Mouse (Mus musculus) cerebellum, adult (tissue): ENCODE measurements around the gene Synpo2.

Experiments used
- ATAC-seq: cut with Nextera tagmentation; 2 replicates; pipeline ENCODE4 v1.9.2; 2017; ENCODE audit warnings: mild to moderate bottlenecking, moderate library complexity, mixed read lengths; ENCODE audit not compliant: insufficient number of reproducible peaks, low FRiP score, low TSS enrichment

The Synpo2 gene

DNA sequence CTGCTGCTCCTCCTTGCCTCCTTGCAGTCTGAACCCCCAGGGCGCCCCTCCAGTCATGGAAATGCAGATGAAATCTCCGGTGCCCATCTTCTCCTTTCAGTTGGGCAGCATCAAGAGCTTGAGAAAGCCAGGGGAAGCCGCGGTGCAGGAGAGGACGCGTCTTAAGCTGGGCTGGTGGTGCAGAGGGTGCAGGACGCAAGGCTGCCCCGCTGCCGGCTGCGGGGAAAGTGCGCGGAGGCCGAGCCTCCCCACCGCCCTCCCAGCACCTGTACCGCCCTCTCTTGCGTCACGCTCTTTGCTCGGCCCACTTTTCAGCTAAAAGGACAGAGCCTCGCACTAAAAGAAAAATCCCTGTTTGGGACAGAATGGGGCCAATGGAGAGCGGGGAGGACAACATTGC, at the start of gene Synpo2:
TSS of gene Synpo2 (minus strand) at position 229 of the 400 bp plus-strand sequence.
- peak; percentile 69 for ATAC-seq

DNA sequence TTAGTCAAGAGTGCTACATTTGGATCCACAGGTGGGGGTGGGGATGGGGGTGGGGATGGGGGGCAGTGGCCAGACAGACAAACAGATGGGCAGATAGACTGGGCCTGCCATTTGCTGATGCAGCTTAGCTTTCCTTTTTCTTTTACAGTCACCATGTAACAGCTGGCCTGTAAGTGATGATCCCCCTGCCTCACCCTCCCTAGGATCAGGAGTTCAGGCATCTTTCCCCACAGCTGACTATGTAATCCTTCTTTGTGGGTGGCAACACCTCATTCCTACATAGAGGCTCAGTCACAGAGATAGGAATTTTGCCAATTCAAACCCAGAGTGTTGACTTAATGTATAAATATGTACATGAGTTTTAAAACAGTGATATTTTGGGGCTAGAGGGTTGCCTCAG, 49.7 kb upstream of the Synpo2 start:
- ATAC-seq: no peak

DNA sequence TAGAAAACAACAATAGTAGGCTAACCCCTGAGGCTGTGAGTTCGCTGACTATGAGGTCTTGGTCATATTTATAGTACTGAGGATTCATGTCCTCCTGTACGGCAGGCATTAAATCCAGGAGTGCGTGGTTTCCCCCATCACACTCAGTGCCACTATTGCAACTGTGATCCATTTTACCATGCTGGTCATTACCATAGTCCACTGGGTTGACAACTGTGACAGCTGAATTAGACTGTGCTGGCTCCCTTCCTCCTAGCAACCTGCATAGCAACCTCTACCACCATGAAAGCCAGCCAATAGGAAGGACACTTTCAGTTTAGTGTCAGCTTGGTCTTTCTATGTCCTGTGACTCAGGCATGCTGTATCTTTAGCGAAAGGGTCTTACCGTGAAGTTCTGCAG, 48.3 kb upstream of the Synpo2 start:
- ATAC-seq: no peak

DNA sequence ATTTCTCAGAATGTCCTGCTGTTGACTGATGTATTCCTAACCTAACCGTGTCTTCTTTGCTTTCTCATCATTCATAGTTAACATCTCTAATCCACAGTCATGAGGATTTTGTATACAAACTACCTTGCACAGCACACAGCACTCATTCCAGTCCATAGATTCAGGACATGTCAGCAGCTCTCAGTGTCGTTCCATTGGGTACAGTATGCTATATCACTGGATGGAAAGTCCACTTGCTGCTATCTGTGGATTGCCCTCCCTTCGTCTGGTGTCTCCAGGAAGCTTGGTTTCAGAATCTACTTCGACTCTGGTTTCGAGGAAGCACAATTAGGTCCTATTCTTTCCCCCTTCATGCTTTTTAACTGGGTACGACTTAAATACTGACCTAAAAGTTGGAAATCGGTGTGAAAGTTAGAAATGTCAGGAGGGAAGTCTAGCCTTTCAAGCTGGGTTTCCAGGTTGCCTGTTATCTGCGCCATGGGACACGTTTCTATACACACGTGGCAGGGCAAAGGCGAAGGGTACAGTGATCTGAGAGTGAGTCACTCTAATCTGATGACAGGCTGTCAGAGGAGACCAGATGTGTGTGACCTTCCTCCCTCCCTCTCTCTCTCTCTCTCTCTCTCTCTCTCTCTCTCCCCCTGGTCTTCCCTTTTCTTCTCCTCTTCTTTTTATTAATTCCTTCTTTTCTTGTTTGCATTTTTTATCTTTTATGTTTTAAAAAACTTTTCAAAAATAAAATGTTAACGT, 47.1 kb upstream of the Synpo2 start:
- no peak for ATAC-seq

DNA sequence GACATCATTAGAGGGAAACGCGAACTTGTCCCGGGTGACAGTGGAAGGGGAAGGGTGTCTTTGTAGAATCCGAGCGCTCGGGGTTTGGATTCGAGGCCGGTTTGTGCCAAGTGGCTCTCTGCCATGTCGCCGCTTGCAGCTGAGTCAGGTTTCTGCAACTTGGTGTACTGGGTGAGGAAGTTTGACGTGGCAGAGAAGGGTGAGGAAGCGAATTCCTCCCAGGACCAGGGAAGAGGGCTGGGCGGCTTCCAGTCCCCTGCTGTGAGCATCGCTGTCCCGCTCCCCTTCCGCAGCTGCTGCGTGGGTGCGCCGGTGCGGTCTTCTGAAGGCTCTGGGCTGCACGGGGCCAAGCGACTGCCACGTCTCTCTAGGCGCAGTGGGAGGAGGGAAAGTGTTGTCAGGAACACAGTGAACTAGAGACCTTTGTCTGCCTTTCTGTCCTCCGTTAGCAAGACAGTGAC, 31.8 kb upstream of the Synpo2 start:
- ATAC-seq: peak; percentile 43

DNA sequence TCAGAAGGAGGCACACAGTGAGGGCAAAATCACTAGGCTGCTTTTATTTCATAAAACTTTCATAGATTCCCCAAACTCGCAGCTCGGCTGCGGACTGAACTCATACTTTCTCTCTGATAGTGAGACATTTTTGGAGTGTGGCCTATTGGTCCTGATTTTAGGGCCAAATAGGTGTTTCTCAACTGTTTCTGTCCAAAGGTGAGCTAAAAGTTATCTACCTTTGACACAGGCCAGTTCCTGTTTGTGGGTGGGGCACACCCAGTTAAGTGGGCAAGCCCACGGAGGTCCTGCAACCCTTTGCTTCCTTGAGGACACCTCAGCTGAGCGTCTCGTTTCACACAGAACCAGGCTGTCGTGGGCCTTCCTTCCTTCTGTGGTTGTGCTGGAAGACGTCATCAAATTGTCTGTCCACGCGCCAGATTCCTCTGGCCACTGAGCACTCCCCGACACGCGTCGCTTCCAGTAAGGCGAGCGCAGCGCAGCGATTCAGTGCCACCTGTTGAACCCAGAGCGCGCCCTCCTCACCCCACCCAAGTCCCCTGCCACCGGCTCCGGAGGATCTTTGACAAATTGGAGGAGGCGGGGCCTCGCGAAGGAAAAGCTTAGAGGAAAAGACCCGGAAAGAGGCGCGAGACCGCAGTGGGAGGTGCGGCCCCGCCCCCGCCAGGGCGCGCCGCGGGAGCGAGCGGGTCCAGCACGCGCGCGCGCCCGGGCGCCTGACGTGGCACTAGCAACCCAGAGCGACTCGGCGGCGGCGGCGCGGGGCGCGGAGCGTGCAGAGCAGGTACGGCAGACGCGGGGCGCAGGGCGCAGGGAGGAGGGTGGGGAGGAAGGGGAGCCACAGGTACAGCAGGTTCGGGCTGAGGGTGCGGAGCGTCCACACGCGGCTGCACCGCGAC, 31.1 kb upstream of the Synpo2 start, which contains the start of gene Sec24d:
TSS of gene Sec24d (plus strand) at position 703 of the 899 bp plus-strand sequence.
- ATAC-seq: peak; percentile 85

DNA sequence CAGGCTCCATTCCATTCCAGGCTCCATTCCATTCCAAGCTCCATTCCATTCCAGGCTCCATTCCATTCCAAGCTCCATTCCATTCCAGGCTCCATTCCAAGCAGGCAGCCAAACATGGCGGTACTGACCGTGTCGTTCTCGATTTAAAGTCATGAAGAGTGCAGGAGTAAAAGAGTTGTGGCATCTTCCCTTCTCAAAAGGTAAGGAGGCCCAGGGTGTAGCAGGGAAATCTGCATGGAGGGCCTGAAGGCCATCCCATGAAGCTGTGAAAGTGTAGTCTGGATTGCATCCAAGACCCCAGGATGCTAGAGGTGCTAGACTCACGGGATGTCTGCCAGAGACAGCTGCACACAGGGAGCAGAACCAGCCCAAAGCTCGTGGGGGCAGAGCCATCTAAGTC, 28.8 kb upstream of the Synpo2 start:
- no peak for ATAC-seq

DNA sequence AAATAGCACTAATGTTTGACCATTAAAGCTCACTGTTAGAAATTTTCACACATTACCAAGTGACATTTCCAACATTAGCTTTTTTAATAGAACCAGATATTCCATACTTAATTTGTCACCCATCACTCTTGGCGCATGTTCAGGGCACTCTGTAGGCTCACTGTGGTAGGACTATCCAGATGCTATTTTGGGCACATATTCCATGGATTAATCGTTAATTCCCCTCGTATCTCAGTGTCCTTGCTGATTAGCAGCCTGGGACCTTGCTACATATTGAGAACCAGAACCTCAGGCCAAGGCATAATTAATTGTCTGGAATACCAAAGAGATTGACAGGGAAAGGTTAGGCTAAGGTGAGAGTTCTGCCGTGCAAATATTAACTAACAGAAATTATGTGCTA, 22.8 kb upstream of the Synpo2 start:
- no peak for ATAC-seq

DNA sequence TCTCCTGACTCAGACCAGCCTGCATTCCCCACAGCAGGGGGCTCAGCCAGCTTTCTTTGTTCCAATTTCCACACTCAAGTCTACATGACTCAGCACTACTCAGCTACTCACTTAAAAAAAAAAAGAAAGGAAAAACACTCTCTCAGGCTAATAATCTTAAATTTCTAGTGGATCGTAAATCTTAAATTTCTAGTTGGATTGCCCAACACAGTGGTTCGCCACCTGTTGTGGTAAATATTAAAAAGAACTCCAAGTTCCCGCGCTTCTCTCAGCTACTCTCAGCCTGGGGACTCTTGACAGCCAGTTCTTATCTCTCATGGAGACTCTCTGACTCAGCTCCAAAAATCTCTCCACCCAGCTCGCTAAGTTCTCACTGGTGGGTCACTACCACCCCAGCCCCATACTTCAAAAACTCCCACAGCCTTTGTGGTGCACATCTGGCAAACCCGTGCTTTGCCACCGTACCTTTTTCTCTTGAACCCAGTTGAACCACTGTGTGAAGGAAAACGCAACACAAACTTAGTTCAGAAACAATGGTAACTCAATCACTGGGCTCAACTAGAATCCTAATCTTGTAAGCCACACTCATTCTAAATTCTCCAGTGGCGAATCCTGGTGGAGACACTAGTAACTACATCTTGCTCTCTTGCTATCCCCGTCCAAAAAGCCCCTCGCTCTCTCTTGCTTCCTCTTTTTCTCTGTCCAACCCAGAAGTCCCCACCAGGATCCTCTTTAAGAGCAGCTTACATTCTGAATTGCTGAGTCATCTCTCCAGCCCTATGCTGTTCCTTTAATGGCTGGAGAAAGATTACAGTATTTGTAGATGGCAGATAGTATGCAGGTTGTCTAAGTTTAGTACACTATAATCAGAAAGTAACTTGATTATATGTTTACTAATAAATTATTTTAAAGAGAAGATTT, 20.5 kb upstream of the Synpo2 start:
- no peak for ATAC-seq

DNA sequence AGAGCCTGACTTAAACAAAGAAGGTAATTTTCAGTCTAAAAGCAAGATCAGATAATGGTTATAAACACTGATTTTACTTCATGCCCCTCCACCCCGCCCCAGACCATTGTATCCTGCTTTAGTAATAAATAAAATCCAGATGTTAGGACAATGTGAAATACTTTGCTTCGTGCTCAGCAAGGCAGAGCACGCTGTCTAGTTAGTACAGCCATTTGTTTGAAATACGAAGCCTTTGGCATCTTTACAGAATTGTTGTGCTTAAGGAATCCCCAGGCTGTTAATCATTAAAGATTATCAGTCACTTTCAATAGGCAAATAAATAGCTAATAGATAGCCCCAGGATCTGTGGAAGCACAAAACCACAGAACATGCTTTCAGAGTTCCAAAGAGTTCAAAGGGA, 9.7 kb upstream of the Synpo2 start:
- ATAC-seq: no peak

DNA sequence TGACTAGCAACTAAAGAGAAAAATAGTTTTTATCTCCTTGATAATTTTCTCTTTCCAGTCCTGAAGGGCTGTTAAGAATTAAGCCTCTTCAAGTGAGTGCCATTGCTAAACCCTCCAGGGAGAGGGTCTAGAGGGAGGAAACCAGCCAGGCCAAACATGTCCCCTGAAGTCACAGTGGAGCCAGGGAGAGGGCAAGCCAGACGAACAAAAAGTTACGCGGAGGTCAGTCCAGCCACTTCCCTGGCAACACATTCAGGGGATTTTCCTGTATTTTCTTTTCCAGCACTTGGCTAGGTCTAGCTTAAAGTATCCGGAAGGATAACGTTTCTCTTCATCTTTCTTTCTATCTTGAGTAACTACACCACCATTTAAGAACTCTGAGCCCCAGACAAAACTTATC, 8.4 kb upstream of the Synpo2 start:
- ATAC-seq: no peak

DNA sequence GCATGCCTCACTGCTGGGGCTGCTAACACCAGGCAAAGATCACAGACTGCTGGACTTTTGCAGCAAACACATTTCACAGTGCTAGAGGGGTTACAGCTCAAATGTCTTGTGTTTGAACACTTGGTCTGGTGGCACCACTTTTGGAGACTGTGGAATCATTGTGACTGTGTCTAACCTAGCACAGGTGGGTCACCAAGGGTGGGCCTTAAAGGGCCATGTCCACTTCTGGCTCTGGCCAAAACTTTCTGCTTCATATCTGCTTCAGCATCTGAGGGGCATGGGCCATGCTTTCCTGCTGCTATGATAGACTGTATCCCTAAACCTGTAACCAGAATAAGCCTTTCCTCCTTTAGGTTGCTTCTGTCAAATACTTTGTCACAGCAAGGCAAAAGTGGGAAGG, 1.5 kb upstream of the Synpo2 start:
- ATAC-seq: no peak

DNA sequence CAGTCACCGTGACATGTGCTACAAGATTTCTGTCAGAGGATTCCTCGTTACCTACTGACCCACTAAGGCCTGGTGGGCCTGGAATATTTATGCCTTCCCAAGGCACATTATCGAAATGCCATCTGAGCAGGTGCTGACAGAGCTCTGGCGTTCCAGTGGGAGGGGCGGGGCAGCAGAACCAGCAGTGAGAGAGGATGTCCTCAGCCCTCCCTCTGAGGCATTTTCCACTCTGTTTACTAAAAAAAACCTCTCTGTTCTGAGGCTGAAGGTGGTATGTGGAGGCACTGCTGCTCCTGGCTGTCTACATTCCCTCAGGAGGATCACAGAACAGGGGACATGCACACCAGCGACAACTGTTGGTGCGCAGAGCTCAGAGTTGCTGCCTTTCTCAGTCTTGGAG, 1.1 kb upstream of the Synpo2 start:
- no peak for ATAC-seq

DNA sequence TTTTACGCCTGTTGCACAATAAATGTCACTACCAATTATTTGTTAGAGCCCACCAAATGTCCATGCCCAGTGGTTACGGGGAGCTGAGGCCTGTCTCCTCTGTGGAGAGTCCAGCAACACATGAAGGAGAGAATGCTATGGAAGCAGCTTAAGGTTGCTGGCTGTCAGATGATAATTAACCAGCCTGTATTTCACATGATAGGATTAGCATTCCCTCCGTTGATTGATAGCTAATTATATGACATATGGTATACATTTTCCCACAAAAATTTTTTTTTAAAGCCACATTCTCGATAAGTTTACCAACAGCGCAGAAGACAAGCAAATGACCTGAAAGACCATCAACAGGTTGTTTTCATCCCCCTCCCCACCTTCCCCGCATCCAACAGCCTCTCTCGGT, 454 bp downstream of the Synpo2 start:
- no peak for ATAC-seq

DNA sequence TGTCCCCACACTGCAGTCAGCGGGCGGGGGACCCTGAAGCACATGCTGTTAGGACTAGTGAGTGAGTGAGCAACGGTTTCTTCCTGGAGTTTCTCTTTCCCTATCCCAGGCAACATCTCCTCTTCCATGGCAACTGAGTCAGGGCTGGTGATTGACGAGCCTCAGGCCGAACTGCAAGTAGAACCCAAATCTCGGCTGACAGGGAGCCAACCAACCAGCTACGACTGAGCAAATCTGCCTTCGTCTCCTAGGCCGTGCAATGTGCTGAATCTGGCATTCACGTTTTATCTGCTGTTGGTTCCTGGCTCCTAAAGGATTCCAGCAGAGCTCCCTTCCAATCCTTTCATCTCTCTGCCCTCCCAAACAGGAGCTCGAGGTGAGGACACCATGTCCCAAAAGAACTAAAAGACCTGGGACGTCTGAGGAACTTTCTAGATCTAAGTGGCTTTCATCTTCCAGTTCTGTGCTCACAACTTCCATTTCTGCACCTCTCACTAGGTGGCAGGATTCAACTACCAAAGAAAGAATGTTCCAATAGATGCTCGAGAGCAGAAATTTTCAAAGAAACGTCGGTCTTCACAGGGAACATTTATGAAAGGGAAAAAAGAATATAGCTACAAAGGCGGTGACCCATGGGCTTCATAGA, 1.6 kb downstream of the Synpo2 start:
- ATAC-seq: no peak; the same call in 1 of the 2 replicates

DNA sequence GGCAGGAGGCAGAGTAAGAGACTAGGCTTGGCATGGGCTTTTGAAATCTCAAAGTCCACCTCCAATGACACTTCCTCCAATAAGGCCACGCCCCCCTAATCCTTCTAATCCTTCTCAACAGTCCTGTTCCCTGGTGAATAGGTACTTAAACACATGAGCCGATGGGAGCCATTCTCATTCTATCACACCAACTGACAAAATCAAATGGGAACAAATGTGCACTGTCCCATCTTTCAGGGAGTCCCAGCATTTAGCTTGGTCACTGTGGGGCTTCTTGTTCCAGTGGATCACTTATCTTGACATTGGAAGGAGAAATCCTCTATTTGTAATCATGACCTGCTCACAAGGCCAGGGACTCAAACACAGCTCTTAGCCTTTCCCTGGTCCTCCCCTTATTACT, 4.3 kb downstream of the Synpo2 start:
- no peak for ATAC-seq

DNA sequence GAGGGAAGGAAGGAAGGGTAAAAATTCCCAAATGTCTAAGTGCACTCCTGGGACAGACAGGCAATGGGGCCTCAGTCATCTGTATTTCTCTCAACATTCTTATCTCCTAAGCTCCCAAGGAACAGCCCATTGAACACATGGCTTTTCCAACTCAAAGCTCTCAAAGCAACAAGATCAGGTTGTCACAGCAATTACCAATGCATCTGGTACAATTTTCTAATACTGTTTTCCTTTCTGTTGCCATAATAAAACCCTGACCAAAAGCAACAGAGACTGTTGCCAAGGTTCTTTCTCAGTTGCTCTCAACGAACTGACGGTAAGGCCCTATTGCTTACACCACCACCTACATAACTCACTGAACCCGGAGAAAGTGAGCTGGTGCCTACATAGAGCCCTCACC, 8.7 kb downstream of the Synpo2 start:
- ATAC-seq: no peak

DNA sequence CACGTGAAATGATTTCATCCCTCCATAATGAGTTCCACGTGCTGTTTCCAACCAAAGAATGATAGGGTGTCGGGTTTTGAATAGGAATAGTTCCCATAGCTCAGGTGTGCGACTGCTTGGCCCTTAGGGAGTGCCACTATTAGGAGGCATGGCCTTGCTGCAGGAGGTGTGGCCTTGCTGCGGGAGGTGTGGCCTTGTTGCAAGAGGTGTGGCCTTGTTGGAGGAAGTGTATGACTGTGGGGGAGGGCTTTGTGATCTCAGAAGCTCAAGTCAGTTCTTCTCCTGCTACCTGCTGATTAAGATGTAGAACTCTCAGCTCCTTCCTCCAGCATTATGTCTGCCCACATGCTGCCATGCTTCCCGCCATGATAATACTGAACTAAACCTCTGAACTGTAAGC, 17.3 kb downstream of the Synpo2 start:
- ATAC-seq: no peak

DNA sequence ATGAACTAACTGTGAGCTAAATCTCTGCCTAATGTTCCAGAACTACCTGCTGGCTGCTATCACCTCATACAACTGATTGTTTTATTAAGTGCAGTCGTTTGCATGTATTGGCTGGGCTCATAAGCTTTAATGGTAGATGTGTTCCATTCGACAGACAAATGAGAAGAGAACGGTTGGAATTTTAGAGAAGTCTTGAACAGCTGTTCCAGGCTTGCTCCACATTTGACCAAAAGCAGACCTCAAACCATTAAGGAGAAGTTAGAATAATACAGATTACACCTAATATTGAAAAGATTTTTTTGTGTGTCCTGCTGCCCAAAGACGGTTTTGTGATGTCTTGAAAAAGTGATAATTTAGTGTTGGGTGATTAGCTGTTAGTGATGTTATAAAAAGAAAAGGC, 27.1 kb downstream of the Synpo2 start:
- ATAC-seq: no peak

DNA sequence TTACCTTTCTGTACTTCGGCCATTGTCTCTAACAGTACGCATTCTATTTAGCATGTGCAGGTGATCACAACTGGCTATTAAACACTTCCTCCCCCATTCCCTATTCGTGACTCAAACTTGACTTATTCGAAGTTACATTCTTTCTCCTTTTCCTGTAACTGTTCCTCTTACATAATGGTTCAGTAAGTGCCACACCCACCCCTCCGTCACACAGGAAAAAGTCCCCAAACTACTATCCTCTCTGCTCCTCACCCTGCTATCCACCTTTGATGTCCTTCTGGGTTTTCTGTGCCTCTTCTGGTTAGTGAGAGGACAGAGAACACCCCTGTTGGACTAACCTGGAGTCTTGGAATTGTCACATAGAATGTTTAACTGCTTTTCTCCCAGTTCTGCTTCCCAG, 28.6 kb downstream of the Synpo2 start:
- no peak for ATAC-seq
